Mouse (Mus musculus) spleen, postnatal 10 days (tissue): ENCODE data around the gene Cacng1.

Experiments
- DNase-seq, 2 experiments: peaks; one replicate each; pipeline ENCODE4 v3.0.0; 2021 to 2022; ENCODE audit warnings: low spot score in 2 of 2

Cacng1 gene

DNA sequence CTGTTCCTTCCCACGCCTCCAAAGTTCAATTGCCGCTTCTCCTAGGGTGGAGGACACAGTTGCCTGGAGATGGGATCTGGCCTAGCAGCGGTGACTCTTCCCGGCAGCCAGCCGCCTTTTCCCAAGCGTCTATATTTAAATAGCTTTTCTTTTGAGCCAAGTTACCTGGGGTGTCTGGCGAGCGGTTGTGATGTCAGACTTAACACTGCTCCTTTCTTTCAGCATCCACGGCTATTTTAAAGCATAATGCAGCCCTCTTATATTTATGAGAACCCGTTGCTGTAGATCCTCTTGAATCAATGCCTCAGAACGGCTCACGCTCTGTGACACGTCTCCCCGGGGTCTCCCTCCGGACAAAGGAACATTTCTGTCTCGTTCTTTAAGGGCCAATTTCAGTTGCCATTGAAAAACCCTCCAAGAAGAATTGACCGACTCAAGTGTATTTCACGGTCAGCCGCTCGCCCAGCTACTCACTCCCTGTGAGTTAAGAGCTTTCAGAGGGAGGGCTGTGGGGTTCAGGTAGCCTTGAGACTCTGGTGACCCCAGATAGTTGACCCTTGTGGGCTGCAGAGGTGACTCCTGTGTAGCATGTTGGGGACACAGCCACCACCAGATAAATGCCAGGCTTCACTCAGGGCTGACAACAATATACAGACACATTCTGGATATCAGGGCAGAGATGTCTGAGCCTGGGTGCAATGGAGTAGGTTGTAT, 8.3 kb downstream of the Cacng1 start:
- DNase-seq: no peak

DNA sequence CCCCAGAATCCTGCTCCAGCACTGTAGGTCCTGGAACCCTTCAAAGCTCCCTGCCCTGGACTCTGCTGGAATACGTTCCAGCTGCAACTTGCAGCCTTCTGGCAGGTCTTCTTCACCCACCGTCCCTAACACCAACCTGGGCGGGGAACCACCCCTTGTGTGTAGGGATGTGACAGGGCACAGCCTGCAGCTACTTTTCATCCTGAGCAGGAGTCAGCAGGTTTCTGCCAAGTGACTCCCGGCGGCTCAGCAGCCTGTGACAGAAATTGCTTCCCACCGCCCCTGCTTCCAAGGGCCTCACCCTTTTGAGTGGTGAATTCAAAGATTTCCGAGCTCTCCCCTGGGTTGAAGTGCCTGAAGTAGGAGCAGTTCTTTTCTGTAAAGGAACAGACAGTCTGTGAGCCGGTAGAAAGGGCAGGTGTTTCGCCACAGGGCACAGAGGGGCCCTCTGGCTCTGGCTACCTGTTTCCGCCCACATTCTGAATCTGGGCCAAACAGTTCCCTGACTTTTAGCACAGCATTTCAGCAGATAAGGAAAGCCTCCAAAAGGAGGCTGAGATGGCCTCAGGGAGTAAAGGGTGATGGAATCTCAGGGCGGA, 10.7 kb downstream of the Cacng1 start:
- no peak for DNase-seq

DNA sequence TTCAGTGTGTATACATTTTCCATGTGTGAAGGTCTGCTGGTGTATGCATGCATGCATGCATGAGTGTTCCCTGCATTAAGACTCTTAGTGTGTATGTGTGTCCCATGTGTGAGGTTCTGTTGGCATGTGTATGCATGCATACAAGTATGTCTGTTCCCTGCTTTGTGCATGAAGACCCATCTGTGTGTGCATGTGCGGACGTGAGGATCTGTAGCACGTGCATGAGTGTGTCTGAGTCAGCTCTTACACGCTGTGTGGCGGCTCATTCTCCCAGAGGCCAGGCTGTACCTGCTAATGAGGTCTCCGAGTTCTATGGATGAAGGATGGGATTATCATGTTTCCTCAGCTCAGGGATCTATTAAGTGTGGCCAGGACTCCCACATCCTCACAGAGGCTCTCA, 11.3 kb downstream of the Cacng1 start:
- DNase-seq: no peak

DNA sequence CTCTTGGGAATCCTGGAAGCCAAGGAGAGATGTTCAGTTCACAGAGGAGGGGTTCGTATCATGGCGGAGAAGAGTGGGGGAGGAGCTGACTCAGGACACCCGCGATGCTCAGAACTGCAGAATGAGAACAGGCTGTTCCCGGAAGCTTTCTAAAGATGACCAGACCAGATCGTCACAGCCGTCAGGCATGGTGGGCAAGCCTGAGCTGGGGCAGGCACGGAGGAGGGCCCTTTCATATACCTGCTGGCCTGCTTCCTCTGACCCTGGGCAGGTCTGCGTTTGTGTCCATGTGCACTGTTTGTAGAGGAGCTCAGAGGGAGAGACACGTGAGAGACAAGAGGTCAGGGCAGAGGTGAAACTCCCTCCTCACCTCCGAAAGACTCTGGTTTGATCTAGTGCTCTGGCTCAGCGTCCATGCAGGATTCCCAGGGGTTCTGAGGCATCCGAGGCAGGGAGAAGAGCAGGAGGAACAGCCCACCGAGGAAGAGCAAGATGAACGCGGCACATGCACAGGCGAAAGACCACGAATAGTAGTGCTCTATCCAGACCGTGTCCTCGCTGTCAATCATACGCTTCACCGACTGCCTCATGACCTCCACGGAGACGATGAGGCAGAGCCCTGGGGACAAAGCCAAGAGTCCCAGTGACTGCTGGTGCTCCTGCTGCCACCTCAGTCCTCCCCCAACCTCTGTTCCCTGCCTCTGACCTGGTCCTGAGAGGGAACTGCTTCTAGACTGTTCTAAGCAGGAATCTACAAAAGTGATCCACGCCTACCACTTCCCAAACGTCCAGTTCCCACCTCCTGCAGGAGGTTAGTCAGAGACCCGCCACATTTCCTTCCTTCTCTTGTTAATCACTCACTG, 12.8 kb downstream of the Cacng1 start:
- no peak for DNase-seq

DNA sequence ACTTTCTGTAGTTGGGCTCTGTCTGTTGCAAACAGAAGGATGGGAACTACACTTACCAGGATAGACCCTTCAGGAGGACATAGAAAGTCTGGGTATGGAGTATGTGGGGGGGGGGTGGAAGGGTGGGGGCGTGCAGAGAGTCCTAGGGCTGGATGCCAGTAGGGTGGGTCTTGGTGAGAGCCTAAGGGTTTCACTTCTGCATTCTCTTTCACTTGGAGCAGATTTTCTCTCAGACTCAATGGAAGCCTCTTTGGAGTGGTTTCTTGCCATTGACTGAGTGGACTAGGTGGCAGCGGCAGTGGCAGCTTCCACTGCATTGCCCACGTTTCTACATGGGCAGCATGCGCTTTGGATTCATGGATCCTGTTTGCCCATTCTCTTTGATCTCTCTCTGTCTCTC, 16.4 kb downstream of the Cacng1 start:
- no peak for DNase-seq

DNA sequence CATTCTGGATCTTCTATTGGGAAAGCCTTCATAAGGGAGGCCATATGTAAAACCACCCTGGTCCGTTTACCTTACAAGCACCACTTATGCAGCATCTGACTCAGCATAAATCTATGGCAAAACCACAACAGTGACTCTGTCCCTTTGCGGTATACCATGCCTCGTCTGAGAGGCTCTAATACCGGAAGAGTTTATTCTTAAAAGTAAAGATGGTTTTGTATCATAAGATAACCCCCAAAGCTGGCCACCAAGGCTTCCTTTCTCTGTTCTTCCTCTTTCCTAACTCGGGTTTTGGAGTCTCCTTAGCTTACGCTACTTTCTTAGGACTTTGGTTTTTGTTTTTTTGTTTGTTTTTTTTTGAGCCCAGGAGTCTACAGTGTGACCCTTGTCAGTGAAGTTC, 23.0 kb downstream of the Cacng1 start:
- DNase-seq: no peak

DNA sequence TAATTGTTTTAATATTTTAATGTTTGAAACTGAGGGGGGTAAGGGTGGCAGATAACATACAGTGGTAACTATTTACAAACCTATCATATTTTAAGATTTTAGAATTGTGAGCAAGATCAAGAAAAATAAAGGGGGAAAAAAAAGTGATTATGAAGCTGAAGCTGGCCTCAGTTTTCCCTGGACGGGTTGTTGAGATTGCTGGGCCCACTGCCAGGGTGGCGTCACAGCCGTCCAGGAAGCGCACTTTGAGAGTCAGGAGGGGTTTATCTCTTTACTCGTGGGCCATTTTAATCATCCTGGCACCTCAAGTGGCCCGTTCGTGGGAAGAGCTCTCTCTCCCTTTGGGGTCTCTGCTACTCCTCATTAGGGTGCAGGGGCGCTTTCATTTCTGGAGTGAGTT, 24.8 kb downstream of the Cacng1 start:
- no peak for DNase-seq

DNA sequence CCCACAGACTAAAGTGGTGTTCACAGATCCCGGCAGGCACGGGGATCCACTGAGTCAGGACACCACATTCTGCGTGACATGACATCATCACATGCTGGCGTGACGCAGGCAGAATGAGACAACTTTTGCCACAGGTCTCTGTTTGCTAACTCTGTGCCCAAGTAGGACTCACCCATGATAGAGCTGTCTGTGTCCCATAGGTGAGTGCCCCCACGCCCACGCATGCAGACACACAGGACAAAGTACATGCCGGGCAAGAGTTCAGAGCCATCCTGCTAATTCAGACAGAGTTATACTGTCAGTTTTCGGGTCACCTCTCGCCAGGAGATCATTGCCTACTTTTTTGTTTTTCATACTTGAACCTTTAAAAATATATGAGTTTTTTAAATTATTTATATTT, 27.8 kb downstream of the Cacng1 start:
- no peak for DNase-seq

DNA sequence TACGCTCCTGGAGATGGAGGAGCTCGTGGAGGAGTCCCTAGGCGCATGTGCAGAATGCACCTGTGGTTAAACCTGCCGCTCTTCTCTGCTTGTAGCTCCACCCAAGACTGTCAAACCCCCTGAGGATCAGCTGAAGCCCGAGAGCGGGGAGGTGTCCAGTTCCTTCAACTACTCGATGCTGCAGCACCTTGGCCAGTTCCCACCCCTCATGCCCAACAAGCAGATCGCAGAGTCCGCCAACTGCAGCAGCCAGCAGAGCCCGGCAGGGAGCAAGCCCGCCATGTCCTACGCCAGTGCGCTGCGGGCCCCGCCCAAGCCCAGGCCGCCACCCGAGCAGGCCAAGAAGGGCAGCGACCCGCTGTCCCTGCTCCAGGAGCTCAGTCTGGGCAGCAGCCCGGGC, 30.0 kb downstream of the Cacng1 start:
- no peak for DNase-seq

DNA sequence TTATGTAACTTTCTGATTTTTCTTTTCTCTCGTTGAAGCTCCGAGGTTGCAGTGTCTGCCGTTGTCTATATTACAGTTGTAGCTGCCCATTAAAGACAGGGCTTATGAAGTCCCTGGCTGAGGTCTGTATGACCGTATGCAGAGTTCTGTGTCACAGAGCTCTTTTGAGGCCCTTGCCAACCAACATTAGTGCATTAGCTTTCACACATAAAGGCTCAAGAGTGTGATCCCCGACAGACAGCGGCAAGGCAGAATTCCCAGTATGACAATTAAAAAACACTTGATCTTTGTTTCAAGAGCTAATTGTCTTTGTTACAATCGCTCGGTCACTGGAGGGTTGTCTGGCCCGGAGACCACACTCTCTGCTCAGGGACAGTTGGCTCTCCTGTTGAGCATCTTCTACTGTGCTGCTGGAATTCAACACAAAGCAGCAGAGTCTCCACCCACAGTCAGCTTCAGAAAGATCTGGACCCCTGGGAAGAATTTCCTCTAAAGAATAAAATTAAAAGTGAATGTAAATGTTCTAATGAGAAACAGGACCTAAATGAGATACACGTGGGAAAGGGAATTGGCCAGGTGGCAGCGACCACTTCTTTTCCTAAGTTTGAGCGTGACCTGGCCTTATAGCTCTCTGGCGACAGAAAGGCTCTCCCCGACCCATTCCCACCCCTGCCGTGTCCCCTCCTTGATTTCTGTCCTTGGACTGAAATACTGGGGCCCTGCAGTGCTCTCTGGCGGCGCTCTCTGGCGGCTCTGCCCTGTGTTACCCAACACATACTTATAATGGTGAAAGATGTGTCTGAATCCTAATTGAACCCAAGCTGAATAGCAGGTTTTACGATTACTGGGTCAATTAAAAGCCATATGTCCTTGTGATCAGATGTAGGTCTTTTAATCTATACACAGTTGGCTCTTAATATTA, 32.5 kb downstream of the Cacng1 start:
- DNase-seq: no peak

DNA sequence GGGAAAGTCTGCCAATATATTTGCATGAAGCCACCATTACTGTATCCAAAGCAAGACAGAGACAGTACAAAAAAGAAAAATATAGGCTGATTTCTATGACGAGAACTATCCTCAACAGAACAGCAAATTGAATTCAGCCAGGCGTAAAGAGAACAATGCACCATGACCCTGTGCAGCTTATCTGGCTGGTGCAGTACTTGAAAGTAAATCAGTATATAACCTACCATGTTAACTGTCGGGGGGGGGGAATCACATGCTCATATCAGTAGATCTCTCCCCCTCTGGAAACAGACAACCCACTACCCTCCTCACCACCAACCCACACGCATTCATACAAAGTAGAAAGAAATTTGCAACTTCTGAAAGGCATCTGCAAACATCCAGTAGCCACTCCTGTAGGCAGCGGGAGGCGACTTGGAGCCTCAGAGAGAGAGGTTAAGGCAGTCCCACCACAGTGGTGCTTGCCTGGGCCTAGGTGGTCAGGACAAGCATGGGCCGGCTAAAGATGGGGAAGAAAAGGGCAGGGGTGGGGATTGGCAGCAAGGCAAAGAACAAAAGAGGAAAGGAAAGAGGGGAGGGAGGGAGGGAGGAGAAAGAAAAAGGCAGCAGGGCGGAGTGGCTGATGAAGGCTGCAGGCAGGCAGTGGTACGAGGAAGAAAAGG, 33.5 kb downstream of the Cacng1 start:
- no peak for DNase-seq

DNA sequence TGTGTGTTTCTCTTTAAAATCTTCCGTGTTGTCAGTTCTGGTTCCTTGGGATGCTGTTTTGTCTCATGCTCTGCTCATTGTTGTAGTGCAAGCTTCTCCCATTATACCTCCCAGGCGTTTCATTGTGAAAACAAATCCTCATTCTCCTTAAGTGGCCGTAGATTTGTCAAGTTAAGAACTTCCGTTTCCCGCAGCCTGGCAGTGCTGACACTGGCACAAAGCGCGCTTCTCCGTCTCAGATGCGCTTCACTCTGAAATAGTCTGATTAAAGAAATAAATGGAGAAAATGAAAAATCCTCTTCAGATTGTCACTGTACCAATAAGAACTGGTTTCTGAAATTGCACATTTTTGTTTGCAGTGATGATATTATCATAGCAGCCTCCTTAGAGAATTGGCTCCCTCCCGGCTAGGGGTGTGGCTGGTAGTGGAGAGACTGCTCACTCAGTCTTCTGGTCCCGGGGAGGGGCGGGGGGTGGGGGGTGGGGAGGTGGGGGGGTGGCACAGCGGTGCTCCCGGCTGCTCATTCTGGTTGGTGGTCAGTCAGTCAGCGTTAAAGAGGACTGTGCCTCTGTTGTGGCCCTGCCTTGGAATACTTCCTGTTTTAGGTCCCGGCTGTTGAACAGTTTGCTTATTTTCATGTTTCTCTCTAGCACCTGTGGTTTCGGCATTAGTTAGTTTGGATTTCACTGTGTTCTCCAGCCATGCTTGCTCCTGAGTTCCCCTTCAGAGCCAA, 39.9 kb downstream of the Cacng1 start:
- DNase-seq: no peak

DNA sequence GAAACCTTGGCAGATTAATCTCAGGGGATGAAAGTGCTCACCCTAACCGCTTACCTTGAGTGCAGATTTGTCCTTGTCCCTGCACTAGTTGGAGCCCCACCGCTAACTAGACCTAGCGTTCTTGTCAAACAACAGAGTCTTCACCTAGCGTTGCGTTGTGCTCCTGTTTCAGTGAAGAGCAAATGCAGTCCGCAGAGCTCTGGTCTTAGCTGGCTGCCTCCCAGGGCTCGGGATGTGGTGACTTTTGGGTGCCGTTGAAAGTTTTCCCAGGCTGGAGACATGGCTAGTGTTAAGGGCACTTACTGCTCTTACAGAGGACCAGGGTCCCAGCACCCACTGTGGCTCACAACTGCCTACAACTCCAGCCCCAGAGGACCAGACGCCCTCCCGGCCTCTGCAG, 41.1 kb downstream of the Cacng1 start:
- DNase-seq: no peak

DNA sequence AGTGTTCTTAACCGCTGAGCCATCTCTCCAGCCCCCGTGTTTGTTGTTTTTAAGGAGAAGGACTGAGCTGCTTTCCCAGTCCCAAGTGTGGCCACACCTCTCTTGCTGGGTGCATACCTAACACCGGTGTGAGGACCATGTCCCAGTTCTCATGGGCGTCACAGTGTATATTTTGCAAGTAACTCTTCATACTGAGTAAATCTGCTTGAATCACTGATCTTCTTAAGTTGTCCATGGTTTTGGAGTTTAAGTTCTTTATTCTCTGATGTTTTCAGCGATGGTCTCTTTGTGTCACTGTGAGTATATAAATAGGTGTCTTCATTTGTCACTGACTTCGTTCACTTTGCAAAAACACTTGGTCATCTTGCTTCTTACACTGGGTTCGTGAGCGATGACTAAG, 41.7 kb downstream of the Cacng1 start:
- DNase-seq: no peak

DNA sequence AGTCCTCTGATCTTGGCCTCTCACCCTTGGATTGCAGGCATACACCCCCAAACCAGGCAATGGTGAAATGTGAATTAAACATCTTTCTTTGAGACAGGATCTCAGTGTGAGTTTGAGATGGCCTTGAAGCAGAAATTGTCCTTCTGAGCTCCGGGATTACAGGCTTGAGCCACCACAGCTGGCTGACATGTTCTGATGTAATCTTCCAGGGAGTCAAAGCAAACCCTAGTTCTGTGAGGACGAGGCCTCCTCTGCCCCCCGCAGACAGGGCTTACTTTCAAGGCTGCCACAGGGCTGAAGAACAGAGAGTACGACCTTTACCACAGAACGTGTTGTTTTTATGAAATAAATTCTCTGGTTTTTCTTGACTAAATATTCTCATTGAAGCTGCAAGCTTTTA, 42.3 kb downstream of the Cacng1 start:
- DNase-seq: no peak

DNA sequence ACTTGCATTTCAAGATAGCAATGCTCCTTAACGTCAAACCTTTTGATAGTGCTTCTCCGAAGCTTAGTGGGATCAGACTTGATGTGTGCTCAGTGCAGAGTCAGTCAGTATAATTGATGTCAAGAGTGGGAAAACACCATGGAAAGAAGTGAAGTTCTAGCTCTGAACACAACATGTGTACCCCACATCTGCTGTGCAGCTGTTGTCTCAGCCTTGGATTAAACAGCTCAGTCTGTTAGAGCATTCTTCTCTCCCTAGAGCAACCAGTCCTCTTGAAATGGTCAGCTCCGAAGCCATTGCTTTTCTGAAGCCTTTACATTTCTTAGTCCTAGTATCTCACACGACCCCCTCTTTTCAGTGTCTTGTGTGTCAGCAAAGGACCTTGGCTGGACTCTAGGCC, 47.3 kb downstream of the Cacng1 start:
- DNase-seq: no peak

DNA sequence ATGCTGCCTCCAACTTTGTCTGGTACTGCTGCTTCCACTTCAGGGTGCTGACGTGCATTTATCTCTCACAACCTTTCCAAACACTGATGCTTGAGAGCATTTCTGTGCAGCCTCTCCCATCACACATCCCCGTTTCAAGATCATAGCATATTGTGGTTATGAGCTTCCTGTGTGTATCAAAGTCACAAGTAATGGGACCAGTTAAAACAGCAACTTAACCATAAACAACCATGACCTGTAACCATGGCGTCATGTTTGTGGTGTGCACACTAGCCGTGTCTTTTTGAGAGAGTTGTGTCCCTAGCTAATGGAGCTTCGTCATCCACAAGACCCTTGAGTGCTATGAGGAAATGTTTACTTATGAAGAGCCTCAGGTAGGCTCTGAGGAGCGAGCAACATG, 48.1 kb downstream of the Cacng1 start:
- DNase-seq: no peak

DNA sequence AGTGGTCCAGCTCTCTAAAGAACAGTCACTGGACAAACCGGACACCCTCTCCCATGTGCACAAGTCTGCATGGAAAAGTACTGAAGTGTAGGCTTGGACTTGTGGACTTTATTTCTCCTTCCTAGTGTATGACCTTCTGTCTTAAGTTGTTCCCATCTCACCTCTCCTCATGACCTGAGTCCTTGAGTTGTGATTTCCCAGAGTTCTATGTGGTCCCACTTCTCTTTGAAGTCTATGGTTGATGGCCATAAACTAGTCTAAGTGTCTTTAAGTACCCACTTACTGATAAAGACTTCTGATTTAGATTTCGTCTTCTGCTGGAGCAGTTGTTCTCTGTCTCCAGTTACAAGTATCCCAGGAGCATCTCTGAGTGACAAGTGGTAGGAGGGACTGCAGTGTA, 48.8 kb downstream of the Cacng1 start:
- no peak for DNase-seq

DNA sequence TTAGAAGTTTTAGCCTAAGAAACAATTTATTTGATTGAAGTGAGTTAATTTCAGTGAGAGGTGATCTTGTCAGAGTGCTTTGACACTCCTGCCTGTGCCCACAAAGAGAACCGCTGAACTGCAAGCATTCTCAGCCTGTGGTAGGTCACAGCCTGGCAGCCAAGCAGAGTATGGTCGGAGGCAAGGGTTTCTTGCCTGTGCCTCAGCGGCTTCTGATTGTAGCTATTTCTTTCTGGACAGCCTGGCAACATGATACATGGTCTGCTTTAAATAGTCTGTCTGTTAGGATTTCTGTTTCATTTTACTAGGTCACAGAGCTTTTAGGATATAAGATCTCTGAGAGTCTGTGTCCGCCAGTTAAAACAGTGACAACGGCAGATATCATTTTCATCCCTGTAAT, 53.7 kb downstream of the Cacng1 start:
- no peak for DNase-seq

DNA sequence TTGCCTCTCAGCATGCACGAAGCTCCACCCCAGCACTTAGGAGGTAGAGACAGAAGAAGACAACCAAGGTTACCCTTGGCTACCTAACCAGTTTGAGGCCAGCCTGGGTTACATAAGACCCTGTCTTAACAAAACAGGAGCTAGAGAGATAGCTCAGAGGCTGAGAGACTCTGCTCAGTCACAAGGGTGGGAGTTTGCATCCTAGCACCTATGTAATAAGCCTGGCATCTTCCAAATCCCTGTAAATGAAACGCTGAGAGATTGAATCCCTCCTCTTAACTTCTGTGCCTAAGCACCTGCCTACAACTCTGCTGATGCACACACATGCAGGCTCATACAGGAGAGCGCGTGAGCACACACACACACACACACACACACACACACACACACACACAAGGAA, 55.9 kb downstream of the Cacng1 start:
- DNase-seq: no peak

DNA sequence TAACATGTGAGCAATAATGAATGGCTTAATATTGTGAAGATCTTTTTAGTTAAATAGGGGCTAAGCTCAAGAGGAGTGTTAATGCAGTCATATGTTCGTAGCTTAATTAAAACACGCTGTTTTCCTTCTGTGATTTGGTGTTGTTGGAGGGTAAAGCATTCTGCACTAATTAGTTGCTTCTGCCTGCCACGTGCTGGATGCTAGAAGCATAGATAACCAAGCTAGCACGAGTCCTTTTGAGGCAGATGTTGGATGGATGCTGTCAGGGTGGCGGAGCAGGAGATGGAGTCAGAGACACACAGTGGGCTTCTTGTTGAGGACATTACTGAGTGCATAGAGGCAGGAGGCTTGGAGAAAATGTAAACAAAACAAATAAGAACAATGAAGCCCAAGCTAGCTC, 59.2 kb downstream of the Cacng1 start:
- no peak for DNase-seq
